Mouse (Mus musculus): Measurements from ENCODE around the gene Ddx46.

Gene Ddx46

GRCm38 (mm10) chr13:55672711-55673110 lies 37.9 kb downstream of the Ddx46 start:
- Histone ChIP-seq H3K36me3 (ENCODE audit: insufficient read depth, low read length) (peaks cover 98% of the 10 kb centered on the region), H3K27me3 (ENCODE audit: insufficient read depth, low read length) (no peaks in the 10 kb centered on the region), H3K4me3 (replicated peaks; ENCODE audit: low read length) (no peak overlapping the region), H3K9me3 (ENCODE audit: low read length) (no peaks in the 10 kb centered on the region), H3K4me1 (replicated peaks; ENCODE audit: low read depth, low read length) (no peaks in the 10 kb centered on the region)
- no peak for TF ChIP-seq NANOG (IDR thresholded peaks at IDR 0.05; ENCODE audit: borderline replicate concordance, low read length)
- TF ChIP-seq CTCF (conservative IDR thresholded peaks at IDR 0.05; ENCODE audit: low read length), result no peak
- TF ChIP-seq POU5F1 (IDR thresholded peaks at IDR 0.05; ENCODE audit: borderline replicate concordance, low read length), result no peak

GRCm38 (mm10) chr13:55677364-55677763 lies 42.5 kb downstream of the Ddx46 start:
- no peaks in the 10 kb centered on the region for H3K27me3 ChIP-seq (ENCODE audit: insufficient read depth, low read length)
- no peaks in the 10 kb centered on the region for H3K4me1 ChIP-seq (replicated peaks; ENCODE audit: low read depth, low read length)
- no peak overlapping the region for H3K4me3 ChIP-seq (replicated peaks; ENCODE audit: low read length)
- peaks cover 99% of the 10 kb centered on the region for H3K36me3 ChIP-seq (ENCODE audit: insufficient read depth, low read length)
- no peak for TF ChIP-seq CTCF (conservative IDR thresholded peaks at IDR 0.05; ENCODE audit: low read length)
- H3K9me3 ChIP-seq (ENCODE audit: low read length), result no peaks in the 10 kb centered on the region

- H3K4me1 ChIP-seq (replicated peaks; ENCODE audit: low read depth, low read length), result peaks cover 12% of the 10 kb centered on the region
- no peak overlapping the region for H3K4me3 ChIP-seq (replicated peaks; ENCODE audit: low read length)
- H3K9me3 ChIP-seq (ENCODE audit: low read length), result no peaks in the 10 kb centered on the region
- TF ChIP-seq POU5F1 (IDR thresholded peaks at IDR 0.05; ENCODE audit: borderline replicate concordance, low read length) (no peak), CTCF (conservative IDR thresholded peaks at IDR 0.05; ENCODE audit: low read length) (no peak), NANOG (IDR thresholded peaks at IDR 0.05; ENCODE audit: borderline replicate concordance, low read length) (no peak)
- peaks cover 68% of the 10 kb centered on the region for H3K36me3 ChIP-seq (ENCODE audit: insufficient read depth, low read length)
- H3K27me3 ChIP-seq (ENCODE audit: insufficient read depth, low read length), result no peaks in the 10 kb centered on the region
Measured at GRCm38 (mm10) chr13:55682201-55682600, 47.4 kb downstream of the Ddx46 start.

- TF ChIP-seq POU5F1 (IDR thresholded peaks at IDR 0.05; ENCODE audit: borderline replicate concordance, low read length) (no peak), CTCF (conservative IDR thresholded peaks at IDR 0.05; ENCODE audit: low read length) (no peak), NANOG (IDR thresholded peaks at IDR 0.05; ENCODE audit: borderline replicate concordance, low read length) (no peak)
- Histone ChIP-seq H3K36me3 (ENCODE audit: insufficient read depth, low read length) (peaks cover 55% of the 10 kb centered on the region), H3K4me3 (replicated peaks; ENCODE audit: low read length) (no peak overlapping the region)
Measured at GRCm38 (mm10) chr13:55683581-55683980, 48.8 kb downstream of the Ddx46 start.

GRCm38 (mm10) chr13:55686107-55686633 lies 51.3 kb downstream of the Ddx46 start:
- Histone ChIP-seq H3K27me3 (ENCODE audit: insufficient read depth, low read length) (no peaks in the 10 kb centered on the region), H3K9me3 (ENCODE audit: low read length) (no peaks in the 10 kb centered on the region), H3K4me3 (replicated peaks; ENCODE audit: low read length) (no peak overlapping the region), H3K36me3 (ENCODE audit: insufficient read depth, low read length) (peaks cover 29% of the 10 kb centered on the region), H3K4me1 (replicated peaks; ENCODE audit: low read depth, low read length) (peaks cover 28% of the 10 kb centered on the region)
- TF ChIP-seq NANOG (IDR thresholded peaks at IDR 0.05; ENCODE audit: borderline replicate concordance, low read length), result no peak
- no peak for TF ChIP-seq CTCF (conservative IDR thresholded peaks at IDR 0.05; ENCODE audit: low read length)
- no peak for TF ChIP-seq POU5F1 (IDR thresholded peaks at IDR 0.05; ENCODE audit: borderline replicate concordance, low read length)

More at GRCm38 (mm10) chr13:55683581-55683980, 48.8 kb downstream of the Ddx46 start:
- Histone ChIP-seq H3K27me3 (ENCODE audit: insufficient read depth, low read length) (no peaks in the 10 kb centered on the region), H3K9me3 (ENCODE audit: low read length) (no peaks in the 10 kb centered on the region), H3K4me1 (replicated peaks; ENCODE audit: low read depth, low read length) (peaks cover 26% of the 10 kb centered on the region)

GRCm38 (mm10) chr13:55687927-55688602 lies 53.2 kb downstream of the Ddx46 start:
- Histone ChIP-seq H3K4me3 (replicated peaks; ENCODE audit: low read length) (no peak overlapping the region), H3K4me1 (replicated peaks; ENCODE audit: low read depth, low read length) (peaks cover 39% of the 10 kb centered on the region), H3K36me3 (ENCODE audit: insufficient read depth, low read length) (peaks cover 12% of the 10 kb centered on the region; the same call in 1 of the 2 replicates), H3K9me3 (ENCODE audit: low read length) (no peaks in the 10 kb centered on the region), H3K27me3 (ENCODE audit: insufficient read depth, low read length) (no peaks in the 10 kb centered on the region)
- TF ChIP-seq POU5F1 (IDR thresholded peaks at IDR 0.05; ENCODE audit: borderline replicate concordance, low read length) (no peak), CTCF (conservative IDR thresholded peaks at IDR 0.05; ENCODE audit: low read length) (no peak)

GRCm38 (mm10) chr13:55692535-55693242 lies 57.9 kb downstream of the Ddx46 start, which contains the start of gene B230219D22Rik:
TSS of gene B230219D22Rik (plus strand) at chr13:55693124.
- Histone ChIP-seq H3K4me1 (replicated peaks; ENCODE audit: low read depth, low read length) (peaks cover 58% of the 10 kb centered on the region), H3K9me3 (ENCODE audit: low read length) (no peaks in the 10 kb centered on the region), H3K4me3 (replicated peaks; ENCODE audit: low read length) (peak within 1 kb of the TSS; percentile 94), H3K27me3 (ENCODE audit: insufficient read depth, low read length) (no peaks in the 10 kb centered on the region), H3K36me3 (ENCODE audit: insufficient read depth, low read length) (peaks cover 21% of the 10 kb centered on the region)
- no peak for TF ChIP-seq CTCF (conservative IDR thresholded peaks at IDR 0.05; ENCODE audit: low read length)
- no peak for TF ChIP-seq POU5F1 (IDR thresholded peaks at IDR 0.05; ENCODE audit: borderline replicate concordance, low read length)
- TF ChIP-seq NANOG (IDR thresholded peaks at IDR 0.05; ENCODE audit: borderline replicate concordance, low read length), result no peak

- Histone ChIP-seq H3K36me3 (ENCODE audit: insufficient read depth, low read length) (peaks cover 25% of the 10 kb centered on the region), H3K4me3 (replicated peaks; ENCODE audit: low read length) (peak overlapping the region; percentile 94), H3K27me3 (ENCODE audit: insufficient read depth, low read length) (no peaks in the 10 kb centered on the region), H3K4me1 (replicated peaks; ENCODE audit: low read depth, low read length) (peaks cover 58% of the 10 kb centered on the region), H3K9me3 (ENCODE audit: low read length) (no peaks in the 10 kb centered on the region)
- TF ChIP-seq POU5F1 (IDR thresholded peaks at IDR 0.05; ENCODE audit: borderline replicate concordance, low read length) (no peak), NANOG (IDR thresholded peaks at IDR 0.05; ENCODE audit: borderline replicate concordance, low read length) (no peak), CTCF (conservative IDR thresholded peaks at IDR 0.05; ENCODE audit: low read length) (no peak)
Measured at GRCm38 (mm10) chr13:55693243-55693721, 58.5 kb downstream of the Ddx46 start.
